Mouse (Mus musculus): ENCODE measurements around the gene Prps2.
"Not testable (repeated sequence)": the region's sequence is repeated elsewhere in the genome, so short reads cannot be mapped to it uniquely, and the experiment has no call there.

Prps2 gene

DNA sequence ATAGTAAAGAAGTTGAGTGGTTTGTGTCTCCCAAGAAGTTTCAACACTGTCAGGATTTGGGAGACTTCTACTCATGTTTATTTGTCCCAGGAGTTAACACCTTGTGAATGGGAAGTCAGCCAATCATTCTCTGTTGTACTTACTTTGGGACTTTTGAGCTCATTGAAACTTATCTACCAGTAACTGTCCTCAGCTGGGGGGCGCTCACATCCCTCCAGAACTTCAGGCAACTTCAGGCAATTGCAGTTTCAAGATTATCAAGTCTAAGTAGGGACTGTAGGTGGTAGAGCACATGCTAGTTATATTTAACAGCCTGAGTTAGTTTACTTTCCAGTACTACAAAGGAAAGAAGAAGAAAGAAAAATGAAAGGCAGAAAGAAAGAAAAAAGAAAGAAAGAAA lies 58.8 kb downstream of the Prps2 start:
- DNase-seq (ENCODE audit: low spot score in 2 of 2), result no peak

GRCm38 (mm10) chrX:167321233-167321806 lies 61.2 kb downstream of the Prps2 start:
- DNase-seq (ENCODE audit: low spot score in 2 of 2), result no peak

- no peak for DNase-seq (ENCODE audit: low spot score in 2 of 2)
These were observed 63.6 kb downstream of the Prps2 start for GRCm38 (mm10) chrX:167318819-167319396.

GRCm38 (mm10) chrX:167315766-167316165 lies 66.8 kb downstream of the Prps2 start:
- no peak for DNase-seq (ENCODE audit: low spot score in 2 of 2)

GRCm38 (mm10) chrX:167315093-167315726 lies 67.3 kb downstream of the Prps2 start:
- DNase-seq (ENCODE audit: low spot score in 2 of 2), result no peak

- not testable (repeated sequence) for DNase-seq (ENCODE audit: low spot score in 2 of 2)
These were observed 80.5 kb downstream of the Prps2 start for GRCm38 (mm10) chrX:167302061-167302460.
